Mouse (Mus musculus) liver, embryonic 16.5 days (tissue): ENCODE data around the gene Psd4. TPM values are rescaled to one million over a fixed set of nuclear protein-coding genes. Genes with fewer than 3 reads are reported as not detected.

Experiments
- ATAC-seq: fragments of 200-750 bp; cut with Nextera tagmentation; 2 replicates; pipeline ENCODE4 v1.8.0; 2017; ENCODE audit warnings: low read depth, mild to moderate bottlenecking, moderate number of reproducible peaks, moderate library complexity
- H3K27ac ChIP-seq: fragments of 300-500 bp; sonication (generic); 2 replicates; pipeline ENCODE4 v1.5.1; 2014; ENCODE audit warnings: mild to moderate bottlenecking, low read length
- H3K27me3 ChIP-seq: fragments of 300-500 bp; sonication (generic); 2 replicates; pipeline ENCODE4 v1.6.1; 2014; ENCODE audit warnings: low read depth, low read length, mixed read lengths; ENCODE audit not compliant: control insufficient read depth, insufficient read depth
- H3K36me3 ChIP-seq: fragments of 300-500 bp; sonication (generic); 2 replicates; pipeline ENCODE4 v1.6.1; 2014; ENCODE audit warnings: mild to moderate bottlenecking; ENCODE audit not compliant: control insufficient read depth, insufficient read depth
- H3K4me1 ChIP-seq: fragments of 300-500 bp; sonication (generic); 2 replicates; pipeline ENCODE4 v1.6.1; 2014; ENCODE audit warnings: low read depth, low read length, mixed read lengths; ENCODE audit not compliant: control insufficient read depth
- H3K4me2 ChIP-seq: fragments of 300-500 bp; sonication (generic); 2 replicates; pipeline ENCODE4 v1.6.1; 2014; ENCODE audit warnings: low read depth, low read length, mixed read lengths
- H3K4me3 ChIP-seq: fragments of 300-500 bp; sonication (generic); 2 replicates; pipeline ENCODE4 v1.5.1; 2014; ENCODE audit warnings: low read depth, mild to moderate bottlenecking, low read length
- H3K9ac ChIP-seq: fragments of 300-500 bp; sonication (generic); 2 replicates; pipeline ENCODE4 v1.6.1; 2014; ENCODE audit warnings: low read depth, low read length
- H3K9me3 ChIP-seq: fragments of 300-500 bp; sonication (generic); replicated peaks from 2 replicates; pipeline ENCODE4 v1.6.1; 2016; ENCODE audit warnings: low read length; ENCODE audit not compliant: control insufficient read depth
- WGBS: fragments of 180-500 bp; shearing (Covaris S2); extraction: QIAGEN DNeasy Blood & Tissue Kit; methylation state at CpG from one replicate; pipeline ENCODE4 v1.1.7; 2014; ENCODE audit not compliant: insufficient replicate concordance; 5-methylcytosine and 5-hydroxymethylcytosine counted together
- polyA plus RNA-seq: library from polyadenylated mRNA; unstranded; fragments of >200 nt; fragmentation: Nextera tagmentation; extraction: Ambion mirVana; gene quantifications from 2 replicates; pipeline ENCODE4 v1.2.1, GENCODE M21; 2015

Gene Psd4
- polyA plus RNA-seq, 1 experiment from 2014 or later = 6.8 TPM

DNA sequence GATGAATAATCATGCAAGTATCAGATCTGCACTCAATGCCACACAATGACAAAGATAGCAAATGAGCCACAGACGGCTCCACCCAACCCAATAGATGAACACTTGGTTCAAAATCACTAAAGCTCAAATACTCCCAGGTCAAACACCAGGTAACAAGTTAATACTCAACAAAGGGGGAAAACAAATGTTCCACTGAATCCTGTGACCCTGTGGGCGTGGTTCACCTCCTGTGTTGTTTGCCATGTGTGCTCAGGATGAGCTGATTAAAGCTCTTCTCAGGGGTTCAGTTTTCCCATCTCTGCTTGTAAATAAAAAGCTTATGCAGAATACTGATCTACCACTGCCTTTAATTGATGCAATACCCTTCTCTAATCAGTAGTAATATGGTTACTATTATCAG lies 16.2 kb upstream of the Psd4 start:
- H3K27me3 ChIP-seq = no peaks in the 10 kb centered on the region
- H3K36me3 ChIP-seq = no peaks in the 10 kb centered on the region
- peak; percentile 71 for ATAC-seq
- H3K27ac ChIP-seq = no peak overlapping the region
- no peak overlapping the region for H3K4me3 ChIP-seq
- WGBS = 31% methylated on average over 2 of the region's 2 CpGs
- H3K9ac ChIP-seq = no peak overlapping the region
- no peak overlapping the region for H3K4me2 ChIP-seq
- H3K4me1 ChIP-seq = no peaks in the 10 kb centered on the region; the same call in none of the 2 replicates
- H3K9me3 ChIP-seq = no peaks in the 10 kb centered on the region

- Histone ChIP-seq H3K36me3 (no peaks in the 10 kb centered on the region), H3K27ac (no peak overlapping the region), H3K4me2 (no peak overlapping the region), H3K27me3 (no peaks in the 10 kb centered on the region), H3K4me3 (no peak overlapping the region), H3K9me3 (no peaks in the 10 kb centered on the region), H3K9ac (no peak overlapping the region), H3K4me1 (no peaks in the 10 kb centered on the region; the same call in none of the 2 replicates)
- 64% methylated on average over 2 of the region's 2 CpGs for WGBS
- no peak for ATAC-seq
These were observed 14.3 kb upstream of the Psd4 start for GRCm38 (mm10) chr2:24353042-24353441.

GRCm38 (mm10) chr2:24357642-24358041 lies 9.7 kb upstream of the Psd4 start:
- Histone ChIP-seq H3K4me2 (no peak overlapping the region), H3K4me3 (no peak overlapping the region), H3K4me1 (no peaks in the 10 kb centered on the region; the same call in 1 of the 2 replicates), H3K27me3 (no peaks in the 10 kb centered on the region), H3K9ac (no peak overlapping the region), H3K9me3 (no peaks in the 10 kb centered on the region), H3K36me3 (no peaks in the 10 kb centered on the region), H3K27ac (no peak overlapping the region)
- no peak for ATAC-seq
- 11% methylated on average over 1 of the region's 1 CpGs for WGBS

DNA sequence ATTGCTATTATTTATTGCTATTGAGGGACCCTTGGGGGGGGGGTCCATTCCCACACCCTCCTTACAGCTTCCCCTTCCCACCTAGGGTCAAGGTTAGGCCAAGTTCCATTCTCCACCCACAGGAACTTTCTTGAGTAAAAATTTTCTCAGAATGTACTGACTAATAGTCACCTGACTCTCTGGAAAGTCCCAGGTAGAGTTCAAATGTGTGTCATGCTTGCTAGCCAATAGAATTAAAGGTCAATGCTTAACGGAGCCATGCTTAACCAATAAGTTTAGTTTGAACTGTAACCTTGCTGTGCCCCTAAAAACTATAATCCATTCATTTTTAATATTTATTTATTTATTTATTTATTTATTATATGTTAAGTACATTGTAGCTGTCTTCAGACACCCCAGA lies 8.0 kb upstream of the Psd4 start:
- Histone ChIP-seq H3K4me1 (no peaks in the 10 kb centered on the region; the same call in 1 of the 2 replicates), H3K9me3 (no peaks in the 10 kb centered on the region), H3K9ac (no peak overlapping the region), H3K4me3 (no peak overlapping the region), H3K27ac (no peak overlapping the region), H3K27me3 (no peaks in the 10 kb centered on the region), H3K4me2 (no peak overlapping the region), H3K36me3 (no peaks in the 10 kb centered on the region)
- WGBS = 58% methylated on average over 1 of the region's 1 CpGs
- no peak for ATAC-seq

GRCm38 (mm10) chr2:24363818-24364217 lies 3.6 kb upstream of the Psd4 start:
- WGBS = 44% methylated on average over 3 of the region's 3 CpGs
- ATAC-seq = no peak
- Histone ChIP-seq H3K9ac (no peak overlapping the region), H3K4me3 (no peak overlapping the region), H3K4me1 (peaks cover 4% of the 10 kb centered on the region; the same call in 1 of the 2 replicates), H3K27me3 (no peaks in the 10 kb centered on the region), H3K36me3 (no peaks in the 10 kb centered on the region), H3K4me2 (no peak overlapping the region), H3K9me3 (no peaks in the 10 kb centered on the region), H3K27ac (no peak overlapping the region)

- H3K9ac ChIP-seq = no peak overlapping the region
- H3K4me1 ChIP-seq = peaks cover 4% of the 10 kb centered on the region; the same call in 1 of the 2 replicates
- 50% methylated on average over 12 of the region's 12 CpGs for WGBS
- peak overlapping the region; percentile 71; the same call in 1 of the 2 replicates for H3K4me2 ChIP-seq
- H3K36me3 ChIP-seq = no peaks in the 10 kb centered on the region
- ATAC-seq = no peak
- H3K4me3 ChIP-seq = no peak overlapping the region
- no peaks in the 10 kb centered on the region for H3K9me3 ChIP-seq
- H3K27ac ChIP-seq = no peak overlapping the region
- H3K27me3 ChIP-seq = no peaks in the 10 kb centered on the region
These were observed 985 bp upstream of the Psd4 start for GRCm38 (mm10) chr2:24366214-24366975.

DNA sequence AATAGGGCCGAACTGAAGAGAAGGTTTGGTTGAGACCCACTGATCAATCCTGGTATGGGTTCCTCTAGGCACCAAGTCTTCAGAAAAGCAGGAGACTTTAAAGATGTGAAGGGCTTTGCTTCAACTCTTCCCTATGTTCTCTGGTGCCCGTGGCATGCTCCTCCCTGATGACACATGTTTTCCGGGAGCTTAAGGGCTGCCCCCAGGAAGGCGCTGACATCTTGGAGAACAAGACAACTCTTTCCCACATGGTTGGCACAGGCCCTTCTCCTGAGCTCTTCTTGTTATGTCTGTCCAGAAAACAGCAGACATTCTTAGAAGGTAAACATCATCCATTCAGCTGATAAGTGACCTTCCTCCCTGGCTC lies 498 bp downstream of the Psd4 start:
- H3K4me1 ChIP-seq = peaks cover 4% of the 10 kb centered on the region; the same call in 1 of the 2 replicates
- H3K27me3 ChIP-seq = no peaks in the 10 kb centered on the region
- H3K4me3 ChIP-seq = peak overlapping the region; percentile 49
- ATAC-seq = no peak; the same call in 1 of the 2 replicates
- peak overlapping the region; percentile 71 for H3K4me2 ChIP-seq
- 35% methylated on average over 4 of the region's 4 CpGs for WGBS
- no peaks in the 10 kb centered on the region for H3K9me3 ChIP-seq
- H3K27ac ChIP-seq = no peak overlapping the region
- H3K9ac ChIP-seq = peak overlapping the region; percentile 32
- no peaks in the 10 kb centered on the region for H3K36me3 ChIP-seq

- peak; percentile 79 for ATAC-seq
- H3K9ac ChIP-seq = no peak overlapping the region
- H3K27ac ChIP-seq = no peak overlapping the region
- no peaks in the 10 kb centered on the region for H3K36me3 ChIP-seq
- H3K4me2 ChIP-seq = no peak overlapping the region
- no peaks in the 10 kb centered on the region for H3K27me3 ChIP-seq
- H3K4me1 ChIP-seq = peaks cover 8% of the 10 kb centered on the region
- WGBS = 50% methylated on average over 5 of the region's 5 CpGs
- H3K4me3 ChIP-seq = no peak overlapping the region
- H3K9me3 ChIP-seq = no peaks in the 10 kb centered on the region
These were observed 11.5 kb downstream of the Psd4 start for GRCm38 (mm10) chr2:24378747-24379450.
